Mouse (Mus musculus): ENCODE data around the gene Tia1. TPM values are rescaled to one million over a fixed set of nuclear protein-coding genes. Genes with fewer than 3 reads are reported as not detected.

Tia1 gene
- polyA plus RNA-seq (2015; fragmentation: Nextera tagmentation; extraction: Ambion mirVana) = 19.1 and 20.8 TPM in 2 replicates

GRCm38 (mm10) chr6:86404100-86404861 is at the start of gene Tia1:
Gene Tia1 (plus strand): TSS chr6:86404219.
- Histone ChIP-seq H3K4me2 (peak within 1 kb of the TSS; percentile 73), H3K4me1 (replicated peaks) (peaks cover 37% of the 10 kb centered on the region), H3K36me3 (replicated peaks) (peaks cover 6% of the 10 kb centered on the region; the same call in 1 of the 2 replicates), H3K9ac (peak within 1 kb of the TSS; percentile 95), H3K27me3 (peaks cover under 1% of the 10 kb centered on the region; the same call in 1 of the 2 replicates), H3K4me3 (replicated peaks) (peak within 1 kb of the TSS; percentile 92), H3K27ac (replicated peaks) (peak within 1 kb of the TSS; percentile 96), H3K9me3 (replicated peaks) (no peaks in the 10 kb centered on the region)
- ATAC-seq (ENCODE audit: insufficient read depth) = peak; percentile 95
- WGBS (ENCODE audit: insufficient replicate concordance) = 0% methylated on average over 62 of the region's 62 CpGs

GRCm38 (mm10) chr6:86354948-86355347 is 49.1 kb upstream of the Tia1 start:
- 65% methylated on average over 3 of the region's 3 CpGs for WGBS (ENCODE audit: insufficient replicate concordance)

GRCm38 (mm10) chr6:86356956-86357355 is 47.1 kb upstream of the Tia1 start:
- Histone ChIP-seq H3K9ac (no peak overlapping the region), H3K27ac (replicated peaks) (no peak overlapping the region), H3K9me3 (replicated peaks) (no peaks in the 10 kb centered on the region), H3K27me3 (no peaks in the 10 kb centered on the region), H3K36me3 (replicated peaks) (no peaks in the 10 kb centered on the region), H3K4me3 (replicated peaks) (no peak overlapping the region), H3K4me1 (replicated peaks) (no peaks in the 10 kb centered on the region), H3K4me2 (no peak overlapping the region)
- WGBS (ENCODE audit: insufficient replicate concordance) = 41% methylated on average over 9 of the region's 9 CpGs
- ATAC-seq (ENCODE audit: insufficient read depth) = no peak

More at GRCm38 (mm10) chr6:86354948-86355347, 49.1 kb upstream of the Tia1 start:
- no peak overlapping the region for H3K4me2 ChIP-seq
- no peak overlapping the region for H3K4me3 ChIP-seq (replicated peaks)
- H3K9me3 ChIP-seq (replicated peaks) = no peaks in the 10 kb centered on the region
- H3K27ac ChIP-seq (replicated peaks) = no peak overlapping the region
- no peak for ATAC-seq (ENCODE audit: insufficient read depth)
- H3K9ac ChIP-seq = no peak overlapping the region
- H3K27me3 ChIP-seq = no peaks in the 10 kb centered on the region
- H3K4me1 ChIP-seq (replicated peaks) = no peaks in the 10 kb centered on the region
- H3K36me3 ChIP-seq (replicated peaks) = no peaks in the 10 kb centered on the region

- Histone ChIP-seq H3K4me1 (replicated peaks) (peaks cover 3% of the 10 kb centered on the region), H3K9ac (no peak overlapping the region), H3K4me3 (replicated peaks) (no peak overlapping the region), H3K36me3 (replicated peaks) (no peaks in the 10 kb centered on the region), H3K27ac (replicated peaks) (no peak overlapping the region), H3K27me3 (no peaks in the 10 kb centered on the region), H3K4me2 (no peak overlapping the region), H3K9me3 (replicated peaks) (no peaks in the 10 kb centered on the region)
- ATAC-seq (ENCODE audit: insufficient read depth) = no peak
- 60% methylated on average over 7 of the region's 7 CpGs for WGBS (ENCODE audit: insufficient replicate concordance)
Observed at GRCm38 (mm10) chr6:86360691-86361090, 43.3 kb upstream of the Tia1 start.

- Histone ChIP-seq H3K9me3 (replicated peaks) (no peaks in the 10 kb centered on the region), H3K27me3 (no peaks in the 10 kb centered on the region), H3K4me2 (no peak overlapping the region), H3K4me1 (replicated peaks) (peaks cover 10% of the 10 kb centered on the region), H3K4me3 (replicated peaks) (no peak overlapping the region), H3K36me3 (replicated peaks) (no peaks in the 10 kb centered on the region), H3K27ac (replicated peaks) (no peak overlapping the region), H3K9ac (no peak overlapping the region)
- WGBS (ENCODE audit: insufficient replicate concordance) = 80% methylated on average over 7 of the region's 7 CpGs
- no peak for ATAC-seq (ENCODE audit: insufficient read depth)
Observed at GRCm38 (mm10) chr6:86361373-86361772, 42.6 kb upstream of the Tia1 start.

- under 1% methylated on average over 17 of the region's 17 CpGs for WGBS (ENCODE audit: insufficient replicate concordance)
- Histone ChIP-seq H3K27me3 (no peaks in the 10 kb centered on the region), H3K9ac (peak overlapping the region; percentile 67), H3K9me3 (replicated peaks) (no peaks in the 10 kb centered on the region), H3K4me1 (replicated peaks) (peaks cover 24% of the 10 kb centered on the region), H3K27ac (replicated peaks) (peak overlapping the region; percentile 76; the same call in 1 of the 2 replicates), H3K36me3 (replicated peaks) (peaks cover 11% of the 10 kb centered on the region; the same call in 1 of the 2 replicates), H3K4me3 (replicated peaks) (peak overlapping the region; percentile 75), H3K4me2 (peak overlapping the region; percentile 89)
- peak; percentile 10; the same call in 1 of the 2 replicates for ATAC-seq (ENCODE audit: insufficient read depth)
Observed at GRCm38 (mm10) chr6:86364442-86365141, 39.4 kb upstream of the Tia1 start.

GRCm38 (mm10) chr6:86365371-86366124 is 38.5 kb upstream of the Tia1 start, which contains the start of gene Fam136a:
Gene Fam136a (plus strand): TSS chr6:86365646.
- peak within 1 kb of the TSS; percentile 67 for H3K9ac ChIP-seq
- H3K27me3 ChIP-seq = no peaks in the 10 kb centered on the region
- H3K27ac ChIP-seq (replicated peaks) = peak within 1 kb of the TSS; percentile 76
- peaks cover 29% of the 10 kb centered on the region for H3K4me1 ChIP-seq (replicated peaks)
- peak within 1 kb of the TSS; percentile 75 for H3K4me3 ChIP-seq (replicated peaks)
- H3K9me3 ChIP-seq (replicated peaks) = no peaks in the 10 kb centered on the region
- under 1% methylated on average over 76 of the region's 76 CpGs for WGBS (ENCODE audit: insufficient replicate concordance)
- H3K36me3 ChIP-seq (replicated peaks) = peaks cover 12% of the 10 kb centered on the region; the same call in 1 of the 2 replicates
- H3K4me2 ChIP-seq = peak within 1 kb of the TSS; percentile 89
- peak; percentile 96 for ATAC-seq (ENCODE audit: insufficient read depth)

GRCm38 (mm10) chr6:86366125-86366852 is 37.7 kb upstream of the Tia1 start:
- peak overlapping the region; percentile 89 for H3K4me2 ChIP-seq
- H3K9me3 ChIP-seq (replicated peaks) = no peaks in the 10 kb centered on the region
- H3K4me3 ChIP-seq (replicated peaks) = peak overlapping the region; percentile 75
- H3K27ac ChIP-seq (replicated peaks) = peak overlapping the region; percentile 76
- H3K36me3 ChIP-seq (replicated peaks) = peaks cover 12% of the 10 kb centered on the region; the same call in 1 of the 2 replicates
- peak overlapping the region; percentile 67 for H3K9ac ChIP-seq
- WGBS (ENCODE audit: insufficient replicate concordance) = 29% methylated on average over 25 of the region's 25 CpGs
- ATAC-seq (ENCODE audit: insufficient read depth) = no peak
- H3K4me1 ChIP-seq (replicated peaks) = peaks cover 34% of the 10 kb centered on the region
- H3K27me3 ChIP-seq = no peaks in the 10 kb centered on the region

GRCm38 (mm10) chr6:86366853-86367249 is 37.2 kb upstream of the Tia1 start:
- Histone ChIP-seq H3K4me3 (replicated peaks) (peak overlapping the region; percentile 75), H3K4me2 (peak overlapping the region; percentile 89), H3K4me1 (replicated peaks) (peaks cover 35% of the 10 kb centered on the region), H3K9me3 (replicated peaks) (no peaks in the 10 kb centered on the region), H3K9ac (0 out of 2 replicates have a peak overlapping the region, but pooled peaks have one; percentile 67), H3K27ac (replicated peaks) (peak overlapping the region; percentile 76; the same call in 1 of the 2 replicates), H3K36me3 (replicated peaks) (peaks cover 12% of the 10 kb centered on the region; the same call in 1 of the 2 replicates), H3K27me3 (no peaks in the 10 kb centered on the region)
- WGBS (ENCODE audit: insufficient replicate concordance) = 45% methylated on average over 2 of the region's 2 CpGs
- no peak for ATAC-seq (ENCODE audit: insufficient read depth)

- ATAC-seq (ENCODE audit: insufficient read depth) = no peak
- peaks cover 51% of the 10 kb centered on the region for H3K4me1 ChIP-seq (replicated peaks)
- 76% methylated on average over 5 of the region's 5 CpGs for WGBS (ENCODE audit: insufficient replicate concordance)
- H3K4me3 ChIP-seq (replicated peaks) = no peak overlapping the region
- H3K27ac ChIP-seq (replicated peaks) = no peak overlapping the region
- peaks cover 18% of the 10 kb centered on the region; the same call in 1 of the 2 replicates for H3K36me3 ChIP-seq (replicated peaks)
- no peak overlapping the region for H3K4me2 ChIP-seq
- H3K27me3 ChIP-seq = no peaks in the 10 kb centered on the region
- no peak overlapping the region for H3K9ac ChIP-seq
- H3K9me3 ChIP-seq (replicated peaks) = no peaks in the 10 kb centered on the region
Observed at GRCm38 (mm10) chr6:86368479-86368878, 35.5 kb upstream of the Tia1 start.

Data from liver, embryonic 15.5 days (tissue).